Mouse (Mus musculus) regulatory T cell (primary cell): ENCODE results near the gene Dnajb2.

Experiments
- in situ Hi-C: fragments of 300-600 bp; cut with MboI, MseI; formaldehyde crosslinking; loops from one replicate; pipeline ENCODE4 v1.15.1; 2025; ENCODE audit warnings: high pct_unique_total_duplicates

Dnajb2 gene

GRCm38 (mm10) chr1:75248041-75248772, 12.0 kb downstream of the Dnajb2 start:
- in situ Hi-C loops, result no loop called here

- in situ Hi-C loops, result loop anchor here (5.0 kb wide), 1 partner anchor 123 kb away; the partner anchor contains the start of gene Nhej1
Observed at GRCm38 (mm10) chr1:75250498-75250897, 14.3 kb downstream of the Dnajb2 start.

- in situ Hi-C loops, result loop anchor here (5.0 kb wide), 1 partner anchor 124 kb away; the partner anchor contains the start of gene Nhej1
Observed at GRCm38 (mm10) chr1:75251112-75251970, 15.1 kb downstream of the Dnajb2 start.

GRCm38 (mm10) chr1:75252308-75252707, 16.1 kb downstream of the Dnajb2 start:
- in situ Hi-C loops, result loop anchor here (5.0 kb wide), 1 partner anchor 125 kb away; the partner anchor contains the start of gene Nhej1

- in situ Hi-C loops, result loop anchor here (5.0 kb wide), 1 partner anchor 126 kb away; the partner anchor contains the start of gene Nhej1
Observed at GRCm38 (mm10) chr1:75253029-75253428, 16.8 kb downstream of the Dnajb2 start.

GRCm38 (mm10) chr1:75253849-75254624, 17.8 kb downstream of the Dnajb2 start:
- in situ Hi-C loops, result loop anchor here (5.0 kb wide), 1 partner anchor 127 kb away; the partner anchor contains the start of gene Nhej1

- in situ Hi-C loops, result loop anchor here (5.0 kb wide), 1 partner anchor 127 kb away; the partner anchor contains the start of gene Nhej1
Observed at GRCm38 (mm10) chr1:75254625-75255013, 18.4 kb downstream of the Dnajb2 start.

GRCm38 (mm10) chr1:75255516-75256046, 19.4 kb downstream of the Dnajb2 start:
- in situ Hi-C loops, result no loop called here

GRCm38 (mm10) chr1:75261278-75261677, 25.1 kb downstream of the Dnajb2 start:
- in situ Hi-C loops, result no loop called here

GRCm38 (mm10) chr1:75262969-75263951, 27.1 kb downstream of the Dnajb2 start:
- in situ Hi-C loops, result no loop called here

GRCm38 (mm10) chr1:75264091-75264880, 28.1 kb downstream of the Dnajb2 start, which contains the start of gene Ptprn:
Gene Ptprn (minus strand): TSS chr1:75264502.
- in situ Hi-C loops, result no loop called here

- in situ Hi-C loops, result loop anchor here (10.0 kb wide), 2 partner anchors 243 to 323 kb away; partner anchors contain the start of gene Ihh
Observed at GRCm38 (mm10) chr1:75277195-75278188, 41.3 kb downstream of the Dnajb2 start.

GRCm38 (mm10) chr1:75278228-75278627, 42.0 kb downstream of the Dnajb2 start, which contains the start of gene Resp18:
Gene Resp18 (minus strand): TSS chr1:75278415.
- in situ Hi-C loops, result loop anchor here (10.0 kb wide), 2 partner anchors 243 to 323 kb away; partner anchors contain the start of gene Ihh

GRCm38 (mm10) chr1:75283017-75283416, 46.8 kb downstream of the Dnajb2 start:
- in situ Hi-C loops, result no loop called here

- in situ Hi-C loops, result no loop called here
Observed at GRCm38 (mm10) chr1:75284911-75285310, 48.7 kb downstream of the Dnajb2 start.

- in situ Hi-C loops, result no loop called here
Observed at GRCm38 (mm10) chr1:75289376-75289775, 53.2 kb downstream of the Dnajb2 start.

- in situ Hi-C loops, result no loop called here
Observed at GRCm38 (mm10) chr1:75289888-75290431, 53.8 kb downstream of the Dnajb2 start.
